Mouse (Mus musculus) MEL (cell line): ENCODE measurements around the gene Gm3285. TPM values are rescaled to one million over a fixed set of nuclear protein-coding genes. Genes with fewer than 3 reads are reported as not detected.

Experiments
- DNase-seq: peaks from one replicate; pipeline ENCODE4 v3.0.0; 2011; ENCODE audit warnings: low read depth, low spot score
- H3K27ac ChIP-seq: 2 replicates; pipeline ENCODE4 v1.5.1; 2012; ENCODE audit warnings: low read depth, mild to moderate bottlenecking, control low read depth, low read length, moderate library complexity; ENCODE audit not compliant: control insufficient read depth
- H3K27me3 ChIP-seq, 2 experiments: fragments of 150-350 bp in 1 of 2; sonication (generic) in 1 of 2; 2 replicates each; pipeline ENCODE4 v1.6.1; 2012; ENCODE audit warnings: low read length in 2 of 2, mild to moderate bottlenecking in 2 of 2, improper control_type of control experiment in 1 of 2, moderate library complexity in 1 of 2; ENCODE audit not compliant: insufficient read depth in 2 of 2, control insufficient read depth in 1 of 2
- H3K36me3 ChIP-seq, 2 experiments: 2 replicates each; pipeline ENCODE4 v1.6.1; 2012 to 2014; ENCODE audit warnings: low read length in 2 of 2, improper control_type of control experiment in 1 of 2, inconsistent platforms in 1 of 2, mild to moderate bottlenecking in 1 of 2; ENCODE audit not compliant: insufficient read depth in 2 of 2, control insufficient read depth in 1 of 2
- H3K4me1 ChIP-seq, 2 experiments: fragments of 150-350 bp in 1 of 2; sonication (generic) in 1 of 2; 2 replicates each; pipeline ENCODE4 v1.6.1; 2012; ENCODE audit warnings: low read length in 2 of 2, improper control_type of control experiment in 1 of 2, mild to moderate bottlenecking in 1 of 2; ENCODE audit not compliant: insufficient read depth in 2 of 2, control insufficient read depth in 1 of 2
- H3K4me3 ChIP-seq, 2 experiments: fragments of 150-350 bp in 1 of 2; sonication (generic) in 1 of 2; 2 replicates each; pipeline ENCODE4 v1.5.1; 2012; ENCODE audit warnings: low read depth in 2 of 2, low read length in 2 of 2, mild to moderate bottlenecking in 2 of 2, moderate library complexity in 2 of 2, control low read depth in 1 of 2, improper control_type of control experiment in 1 of 2; ENCODE audit not compliant: control insufficient read depth in 1 of 2, insufficient read depth in 1 of 2
- H3K79me2 ChIP-seq: 2 replicates; pipeline ENCODE4 v1.6.1; 2012; ENCODE audit warnings: mild to moderate bottlenecking, low read length, moderate library complexity; ENCODE audit not compliant: control insufficient read depth, poor library complexity, insufficient read depth
- H3K9ac ChIP-seq: 2 replicates; pipeline ENCODE4 v1.6.1; 2012; ENCODE audit warnings: low read depth, mild to moderate bottlenecking, control low read depth, low read length, moderate library complexity; ENCODE audit not compliant: control insufficient read depth, poor library complexity, severe bottlenecking
- H3K9me3 ChIP-seq: fragments of 150-350 bp; sonication (generic); replicated peaks from 2 replicates; pipeline ENCODE4 v1.6.1; 2012; ENCODE audit warnings: mild to moderate bottlenecking, low read length, improper control_type of control experiment, moderate library complexity; ENCODE audit not compliant: insufficient read depth
- BHLHE40 ChIP-seq: IDR thresholded peaks from 2 replicates; pipeline ENCODE4 v1.6.1; 2012; ENCODE audit warnings: low read depth, mild to moderate bottlenecking, inconsistent platforms, low read length, improper control_type of control experiment, borderline replicate concordance
- ELF1 ChIP-seq: IDR thresholded peaks from 2 replicates; pipeline ENCODE4 v1.6.1; 2014; ENCODE audit warnings: low read depth, mild to moderate bottlenecking, inconsistent platforms, low read length, improper control_type of control experiment, moderate library complexity
- EP300 ChIP-seq, 2 experiments: IDR thresholded peaks; 2 replicates each; pipeline ENCODE4 v1.6.1; 2011; ENCODE audit warnings: improper control_type of control experiment in 2 of 2, low read length in 2 of 2, low read depth in 1 of 2, mild to moderate bottlenecking in 1 of 2
- ETS1 ChIP-seq: IDR thresholded peaks from 2 replicates; pipeline ENCODE4 v1.6.1; 2012; ENCODE audit warnings: low read depth, mild to moderate bottlenecking, inconsistent platforms, low read length, improper control_type of control experiment, moderate library complexity
- JUND ChIP-seq: IDR thresholded peaks from 2 replicates; pipeline ENCODE4 v1.6.1; 2011; ENCODE audit warnings: low read depth, mild to moderate bottlenecking, improper control_type of control experiment, low read length
- KAT2A ChIP-seq: conservative IDR thresholded peaks from 2 replicates; pipeline ENCODE4 v1.6.1; 2012; ENCODE audit warnings: low read depth, low read length, improper control_type of control experiment, inconsistent platforms
- MAFK ChIP-seq: IDR thresholded peaks from 2 replicates; pipeline ENCODE4 v1.6.1; 2011; ENCODE audit warnings: low read depth, mild to moderate bottlenecking, low read length, improper control_type of control experiment, borderline replicate concordance
- MAX ChIP-seq: IDR thresholded peaks from 2 replicates; pipeline ENCODE4 v1.6.1; 2011; ENCODE audit warnings: low read length, improper control_type of control experiment
- MAZ ChIP-seq: IDR thresholded peaks from 2 replicates; pipeline ENCODE4 v1.6.1; 2012; ENCODE audit warnings: low read depth, mild to moderate bottlenecking, inconsistent platforms, low read length, improper control_type of control experiment
- MEF2A ChIP-seq: IDR thresholded peaks from 2 replicates; pipeline ENCODE4 v1.6.1; 2014; ENCODE audit warnings: low read depth, mild to moderate bottlenecking, inconsistent platforms, low read length, improper control_type of control experiment; ENCODE audit not compliant: poor library complexity, insufficient replicate concordance, severe bottlenecking; ENCODE audit errors: extremely low read depth
- MXI1 ChIP-seq: IDR thresholded peaks from 2 replicates; pipeline ENCODE4 v1.6.1; 2011; ENCODE audit warnings: mild to moderate bottlenecking, low read depth, low read length, improper control_type of control experiment
- MYC ChIP-seq: IDR thresholded peaks from 2 replicates; pipeline ENCODE4 v1.6.1; 2011; ENCODE audit warnings: low read depth, mild to moderate bottlenecking, low read length, improper control_type of control experiment, moderate library complexity
- NELFE ChIP-seq: IDR thresholded peaks from 2 replicates; pipeline ENCODE4 v1.6.1; 2011; ENCODE audit warnings: low read depth, low read length, improper control_type of control experiment
- POLR2A ChIP-seq, 2 experiments: IDR thresholded peaks; 2 replicates each; pipeline ENCODE4 v1.6.1; 2011 to 2012; ENCODE audit warnings: low read length in 2 of 2, mild to moderate bottlenecking in 2 of 2, control low read depth in 1 of 2, improper control_type of control experiment in 1 of 2, low read depth in 1 of 2, moderate library complexity in 1 of 2; ENCODE audit not compliant: control insufficient read depth in 1 of 2, insufficient read depth in 1 of 2, poor library complexity in 1 of 2
- POLR2AphosphoS2 ChIP-seq: IDR thresholded peaks from 2 replicates; pipeline ENCODE4 v1.6.1; 2011; ENCODE audit warnings: low read length, improper control_type of control experiment
- POLR2AphosphoS5 ChIP-seq: IDR thresholded peaks from 2 replicates; pipeline ENCODE4 v1.6.1; 2012; ENCODE audit warnings: low read depth, borderline replicate concordance, mild to moderate bottlenecking, inconsistent platforms, low read length, moderate library complexity, mixed read lengths
- RAD21 ChIP-seq: IDR thresholded peaks from 2 replicates; pipeline ENCODE4 v1.6.1; 2011; ENCODE audit warnings: mild to moderate bottlenecking, low read depth, low read length, improper control_type of control experiment
- RCOR1 ChIP-seq: IDR thresholded peaks from 2 replicates; pipeline ENCODE4 v1.6.1; 2012; ENCODE audit warnings: low read depth, mild to moderate bottlenecking, inconsistent platforms, low read length, improper control_type of control experiment
- SIN3A ChIP-seq: IDR thresholded peaks from 2 replicates; pipeline ENCODE4 v1.6.1; 2012; ENCODE audit warnings: low read length, improper control_type of control experiment, inconsistent platforms
- UBTF ChIP-seq: IDR thresholded peaks from 2 replicates; pipeline ENCODE4 v1.6.1; 2012; ENCODE audit warnings: low read depth, mild to moderate bottlenecking, inconsistent platforms, low read length, improper control_type of control experiment, moderate library complexity, borderline replicate concordance; ENCODE audit not compliant: insufficient read depth
- ZC3H11A ChIP-seq: IDR thresholded peaks from 2 replicates; pipeline ENCODE4 v1.6.1; 2012; ENCODE audit warnings: low read depth, mild to moderate bottlenecking, inconsistent platforms, low read length, improper control_type of control experiment
- ZKSCAN1 ChIP-seq: IDR thresholded peaks from 2 replicates; pipeline ENCODE4 v1.6.1; 2012; ENCODE audit warnings: low read depth, mild to moderate bottlenecking, inconsistent platforms, low read length, improper control_type of control experiment, moderate library complexity
- ZMIZ1 ChIP-seq: IDR thresholded peaks from 2 replicates; pipeline ENCODE4 v1.6.1; 2012; ENCODE audit warnings: low read depth, mild to moderate bottlenecking, inconsistent platforms, low read length, improper control_type of control experiment, moderate library complexity
- ZNF384 ChIP-seq: IDR thresholded peaks from 2 replicates; pipeline ENCODE4 v1.6.1; 2012; ENCODE audit warnings: low read depth, mild to moderate bottlenecking, inconsistent platforms, low read length, improper control_type of control experiment
- polyA plus RNA-seq, 2 experiments: library from polyadenylated mRNA; stranded (reverse) in 1 of 2; unstranded in 1 of 2; fragments of >175 nt in 1 of 2; fragments of >200 nt in 1 of 2; gene quantifications; 2 replicates each; pipeline versions ENCODE4 v1.2.1 to v1.2.4; 2012; ENCODE audit warnings: low replicate concordance in 2 of 2, low read depth in 1 of 2; ENCODE audit not compliant: insufficient read length in 2 of 2, insufficient read depth in 1 of 2, missing spikeins in 1 of 2
- total RNA-seq: library from RNA; depleted of rRNA; stranded (reverse); fragments of 300-350 nt; gene quantifications from 2 replicates; pipeline ENCODE4 v1.2.3, GENCODE M21; 2012; rRNA removed

Gm3285 gene
- total RNA-seq (not detected in 2 replicates), polyA plus RNA-seq (not detected)

DNA sequence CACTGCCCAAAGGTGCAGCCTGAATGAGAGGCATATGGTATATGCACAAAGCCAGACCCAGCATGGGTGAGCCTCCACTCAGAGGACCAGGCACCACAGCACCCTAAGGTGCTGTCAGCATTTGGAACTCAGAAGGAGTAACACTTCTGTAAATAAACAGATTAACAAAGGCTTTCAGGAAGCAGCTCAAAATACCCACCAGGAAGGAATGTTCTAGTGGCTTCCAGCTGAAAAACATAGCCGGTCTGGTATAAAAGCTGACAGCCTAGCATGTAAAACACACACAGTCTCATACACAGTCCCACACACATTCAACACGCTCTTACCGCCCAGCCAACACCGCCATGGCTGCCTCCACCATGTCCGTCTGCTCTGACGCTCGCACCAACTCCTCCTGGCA, at the start of gene Gm3285:
Gene Gm3285 (plus strand): TSS at position 301 of the 400 bp plus-strand sequence.
- H3K79me2 ChIP-seq = no peaks in the 10 kb centered on the region
- no peak for DNase-seq
- no peak within 1 kb of the TSS for H3K9ac ChIP-seq
- no peaks in the 10 kb centered on the region for H3K36me3 ChIP-seq
- no peak within 1 kb of the TSS for H3K4me3 ChIP-seq
- peaks cover 0 to 6% of the 10 kb centered on the region in 2 experiments; a peak in 1 of 4 replicates for H3K4me1 ChIP-seq
- H3K27ac ChIP-seq = no peak within 1 kb of the TSS
- no peak for TF ChIP-seq NELFE
- no peak for TF ChIP-seq RAD21
- no peak for TF ChIP-seq ZMIZ1
- no peak for TF ChIP-seq MXI1
- TF ChIP-seq KAT2A = no peak
- no peak for TF ChIP-seq RCOR1
- TF ChIP-seq SIN3A = no peak
- no peak for TF ChIP-seq BHLHE40
- TF ChIP-seq MYC = no peak
- TF ChIP-seq ETS1 = no peak
- no peak for TF ChIP-seq JUND
- TF ChIP-seq MEF2A = no peak
- no peak for TF ChIP-seq ELF1
- TF ChIP-seq POLR2AphosphoS2 = no peak
- TF ChIP-seq ZNF384 = no peak
- TF ChIP-seq MAFK = no peak
- H3K9me3 ChIP-seq = no peaks in the 10 kb centered on the region
- H3K27me3 ChIP-seq = peaks cover 0 to 5% of the 10 kb centered on the region in 2 experiments; a peak in 1 of 4 replicates

DNA sequence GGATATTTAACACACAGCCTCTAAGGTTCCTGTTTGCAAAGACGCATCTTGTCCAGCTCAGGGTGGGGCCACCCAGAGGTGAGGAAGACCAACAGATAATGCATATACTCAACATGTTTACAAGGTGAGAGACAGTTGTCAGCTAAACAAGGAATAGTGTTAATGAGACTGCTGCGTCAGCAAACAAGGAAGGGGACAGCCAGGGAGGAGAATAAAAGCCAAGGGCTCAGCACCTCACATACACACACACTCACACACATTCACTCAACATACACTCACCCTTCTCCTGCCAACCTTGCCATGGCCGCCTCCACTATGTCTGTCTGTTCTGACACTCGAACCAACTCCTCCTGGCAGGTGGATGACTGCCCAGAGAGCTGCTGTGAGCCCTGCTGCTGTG, 47.4 kb upstream of the Gm3285 start, which contains the start of gene Gm2696:
Gene Gm2696 (plus strand): TSS at position 301 of the 400 bp plus-strand sequence.
- Histone ChIP-seq H3K9me3 (no peaks in the 10 kb centered on the region), H3K4me1 (peaks cover 0 to 7% of the 10 kb centered on the region in 2 experiments; a peak in 2 of 4 replicates), H3K27ac (no peak within 1 kb of the TSS), H3K36me3 (no peaks in the 10 kb centered on the region), H3K27me3 (no peaks in the 10 kb centered on the region), H3K79me2 (no peaks in the 10 kb centered on the region), H3K9ac (no peak within 1 kb of the TSS), H3K4me3 (no peak within 1 kb of the TSS)
- no peak for TF ChIP-seq ETS1
- no peak for TF ChIP-seq MAZ
- TF ChIP-seq EP300 (IDR thresholded peaks at IDR 0.05; ENCODE audit: low read depth in 1 of 2, low read length in 2 of 2) = no peak
- TF ChIP-seq POLR2A (IDR thresholded peaks at IDR 0.05; ENCODE audit: control insufficient read depth in 1 of 2, insufficient read depth in 1 of 2, low read depth in 1 of 2, low read length in 2 of 2, poor library complexity in 1 of 2) = no peak
- no peak for TF ChIP-seq MAX
- TF ChIP-seq UBTF = no peak
- no peak for TF ChIP-seq POLR2AphosphoS2
- TF ChIP-seq ZC3H11A = no peak
- no peak for TF ChIP-seq ZKSCAN1
- TF ChIP-seq NELFE = no peak
- TF ChIP-seq MYC = no peak
- TF ChIP-seq MXI1 = no peak
- no peak for TF ChIP-seq POLR2AphosphoS5
- DNase-seq = no peak
